Mouse (Mus musculus): ENCODE measurements around the gene Cops3.

Gene Cops3

DNA sequence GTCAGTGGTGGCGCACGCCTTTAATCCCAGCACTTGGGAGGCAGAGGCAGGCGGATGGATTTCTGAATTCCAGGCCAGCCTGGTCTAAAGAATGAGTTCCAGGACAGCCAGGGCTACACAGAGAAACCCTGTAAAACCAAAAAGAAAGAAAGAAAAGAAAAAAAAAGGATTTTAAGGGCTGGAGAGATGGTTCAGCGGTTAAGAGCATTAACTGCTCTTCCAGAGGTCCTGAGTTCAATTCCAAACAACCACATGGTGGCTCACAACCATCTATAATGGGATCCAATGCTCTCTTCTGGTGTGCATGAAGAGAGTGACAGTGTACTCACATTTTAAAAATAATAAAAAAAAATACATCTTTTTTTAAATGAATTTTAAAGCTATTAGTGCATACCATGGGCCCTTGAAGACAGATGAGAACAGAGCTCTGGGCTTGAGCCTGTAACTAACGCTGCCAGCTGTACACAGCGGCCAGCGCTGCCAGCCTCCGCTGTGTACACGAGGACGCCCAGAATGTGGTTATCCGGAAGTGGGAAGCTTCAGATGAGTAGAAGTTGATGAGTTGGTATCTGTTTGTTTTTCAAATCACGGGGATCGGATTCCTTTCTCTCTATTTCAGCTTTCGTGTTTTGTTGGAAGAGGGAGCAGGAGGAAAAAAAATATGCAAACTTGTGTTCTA lies 29.0 kb downstream of the Cops3 start:
- DNase-seq: no peak

GRCm38 (mm10) chr11:59809670-59810474 lies 29.8 kb downstream of the Cops3 start, which contains the start of gene Flcn:
TSS of gene Flcn (minus strand) at chr11:59810016.
- peak; percentile 90 for DNase-seq

GRCm38 (mm10) chr11:59809071-59809669 lies 30.5 kb downstream of the Cops3 start:
- no peak for DNase-seq

DNA sequence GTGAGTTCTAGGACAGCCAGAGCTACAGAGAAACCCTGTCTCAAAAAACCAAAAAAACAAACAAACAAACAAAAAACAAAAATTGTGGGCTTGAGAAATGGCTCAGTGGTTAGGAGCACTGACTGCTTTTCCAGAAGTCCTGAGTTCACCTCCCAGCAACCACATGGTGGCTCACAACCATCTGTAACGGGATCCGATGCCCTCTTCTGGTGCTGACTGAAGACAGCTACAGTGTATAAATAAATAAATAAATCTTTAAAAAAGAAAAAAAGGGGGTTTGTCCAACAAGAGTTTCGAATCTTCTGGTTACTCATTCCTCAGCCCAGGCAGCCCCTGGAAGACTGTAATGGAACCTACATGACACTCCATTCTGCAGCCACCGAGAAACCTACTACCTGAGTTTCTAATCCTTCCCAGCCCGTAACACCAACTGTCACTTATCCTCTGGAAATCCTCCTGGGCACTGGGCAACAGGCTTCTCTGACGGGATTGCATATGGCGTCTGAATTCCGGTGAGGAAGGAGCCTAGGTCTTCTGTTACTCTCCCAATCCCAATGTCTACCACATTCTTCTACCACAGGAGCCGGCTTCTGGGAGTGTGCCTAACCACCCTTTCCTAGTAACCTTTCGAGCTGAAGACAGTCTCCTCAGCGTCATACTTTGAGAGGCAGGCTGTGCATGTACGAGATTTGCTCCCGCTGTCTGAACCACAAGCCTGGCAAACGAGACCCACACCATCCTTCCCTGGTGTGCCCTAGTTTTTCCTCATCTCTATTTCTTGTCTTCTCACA lies 31.3 kb downstream of the Cops3 start:
- DNase-seq: no peak

- DNase-seq: peak; percentile 61
Measured at GRCm38 (mm10) chr11:59805656-59806055, 34.0 kb downstream of the Cops3 start.

DNA sequence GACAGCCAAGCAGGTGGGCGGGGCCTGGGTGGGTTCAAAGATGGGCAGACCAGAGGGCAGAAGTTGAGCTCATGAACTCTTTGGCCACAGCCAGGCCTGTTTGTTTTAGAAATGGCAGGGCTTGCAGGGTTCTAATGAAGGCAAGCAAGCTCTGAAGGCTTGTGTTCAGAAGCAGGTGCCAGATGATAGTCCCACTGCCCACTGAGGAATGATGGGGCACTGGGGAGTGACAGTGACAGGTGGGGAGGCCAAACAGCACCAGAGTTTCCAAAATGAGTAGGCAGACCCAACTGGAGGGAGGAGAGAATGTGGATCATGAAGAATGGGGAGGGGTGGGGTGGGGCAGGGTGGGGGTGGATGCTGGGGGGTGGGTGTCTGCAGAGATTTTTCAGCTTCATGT lies 34.4 kb downstream of the Cops3 start:
- DNase-seq: no peak

DNA sequence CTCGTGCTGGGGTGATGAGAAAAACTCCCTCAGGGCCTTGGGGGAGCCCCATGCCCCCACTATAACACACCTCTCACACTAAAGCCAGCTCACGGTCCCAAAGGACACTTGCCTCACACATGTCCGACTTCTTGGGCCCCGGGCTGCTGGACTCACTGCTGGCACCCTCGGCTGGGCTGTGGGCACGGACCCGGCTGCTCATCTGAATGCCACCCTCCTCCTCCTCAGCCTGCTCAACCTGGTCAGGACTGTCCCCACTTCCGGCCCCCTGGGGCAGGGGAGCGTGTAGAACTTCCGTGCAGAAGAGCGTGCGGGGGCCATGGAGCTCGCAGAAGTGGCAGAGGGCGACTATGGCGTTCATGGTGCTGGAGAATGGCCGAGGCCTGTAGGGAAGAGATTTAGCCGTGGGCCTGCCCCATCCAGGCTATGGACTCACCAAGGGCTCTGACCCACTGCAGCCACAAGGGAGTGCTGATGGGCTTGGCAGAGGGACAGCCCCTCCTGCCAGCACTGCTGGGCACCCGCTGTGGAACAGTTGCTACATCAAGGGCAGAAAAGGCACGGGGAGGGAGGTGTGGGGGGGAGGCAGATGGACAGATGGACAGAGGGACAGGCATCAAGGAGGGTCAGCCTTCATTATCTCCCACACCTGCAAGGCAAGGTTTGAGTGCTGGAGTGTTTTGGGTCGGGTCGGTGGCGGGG lies 35.1 kb downstream of the Cops3 start:
- DNase-seq: peak; percentile 87

DNA sequence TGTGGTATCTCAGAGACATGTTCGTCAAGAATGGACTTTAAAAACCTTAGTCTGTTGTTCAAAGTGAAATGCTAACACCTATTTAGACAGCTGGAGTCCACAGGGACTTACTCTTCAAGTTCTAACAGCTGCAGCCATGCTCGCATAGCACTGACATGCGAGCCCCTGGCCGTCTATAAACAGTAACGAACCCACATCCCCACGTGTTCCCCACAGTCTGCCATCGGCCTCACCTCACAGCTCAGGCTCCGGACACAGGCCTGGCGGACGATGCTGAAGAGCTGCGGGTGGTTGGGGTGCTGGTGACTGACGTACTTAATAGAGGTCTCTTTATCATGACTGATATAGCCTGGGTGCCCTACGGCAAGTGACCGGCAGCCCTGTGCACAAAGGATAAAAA lies 36.1 kb downstream of the Cops3 start:
- no peak for DNase-seq

DNA sequence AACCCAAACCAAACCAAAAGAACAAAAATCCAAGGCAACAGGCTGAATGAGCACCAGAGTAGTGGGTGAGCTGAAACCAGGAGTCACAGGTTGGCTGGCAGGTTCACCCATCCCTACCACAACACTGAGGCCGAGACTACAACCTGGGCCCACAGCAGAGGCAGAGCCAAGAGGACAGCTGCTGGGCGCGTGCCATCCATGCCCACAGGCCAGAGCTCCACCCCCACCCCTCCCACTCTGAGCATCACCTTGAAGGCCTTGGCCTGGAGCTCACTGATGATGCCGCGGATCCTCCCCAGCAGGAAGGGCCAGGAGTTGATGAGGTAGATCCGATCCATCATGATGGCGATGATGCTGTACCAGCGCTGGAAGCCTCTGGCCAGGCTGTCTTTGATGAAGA lies 37.8 kb downstream of the Cops3 start:
- DNase-seq: no peak

- DNase-seq: no peak
Measured at GRCm38 (mm10) chr11:59800412-59800811, 39.2 kb downstream of the Cops3 start.

DNA sequence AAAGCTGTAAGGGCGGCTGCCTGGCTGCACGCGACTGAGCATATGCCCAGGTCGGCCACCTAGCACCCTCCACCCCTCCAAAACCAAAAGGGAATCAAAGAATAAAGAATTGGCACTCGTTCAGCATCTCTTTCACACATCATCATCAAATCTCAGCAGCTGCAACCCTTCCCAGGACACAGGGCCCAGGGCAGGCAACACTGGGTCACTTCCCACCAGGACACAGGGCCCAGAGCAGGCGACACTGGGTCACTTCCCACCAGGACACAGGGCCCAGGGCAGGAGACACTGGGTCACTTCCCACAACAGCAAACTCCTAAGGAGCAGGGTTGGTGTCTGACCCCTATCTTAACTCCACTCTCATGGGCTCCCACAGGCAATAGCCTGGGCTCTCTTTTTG lies 46.2 kb downstream of the Cops3 start:
- no peak for DNase-seq

DNA sequence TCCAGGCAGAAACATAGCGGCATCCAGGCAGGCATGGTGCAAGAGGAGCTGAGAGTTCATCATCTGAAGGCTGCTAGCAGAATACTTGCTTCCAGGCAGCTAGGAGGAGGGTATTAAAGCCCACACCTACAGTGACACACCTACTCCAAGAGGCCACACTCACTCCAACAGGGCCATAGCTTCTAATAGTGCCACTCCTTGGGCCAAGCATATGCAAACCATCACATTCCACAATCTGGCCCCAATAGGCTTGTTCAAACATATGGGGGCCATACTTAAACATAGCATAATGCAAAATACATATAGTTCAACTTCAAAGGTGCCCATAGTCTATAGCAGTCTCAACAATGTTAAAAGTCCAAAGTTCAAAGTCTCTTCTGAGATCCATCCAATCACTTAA lies 50.3 kb downstream of the Cops3 start:
- no peak for DNase-seq

DNA sequence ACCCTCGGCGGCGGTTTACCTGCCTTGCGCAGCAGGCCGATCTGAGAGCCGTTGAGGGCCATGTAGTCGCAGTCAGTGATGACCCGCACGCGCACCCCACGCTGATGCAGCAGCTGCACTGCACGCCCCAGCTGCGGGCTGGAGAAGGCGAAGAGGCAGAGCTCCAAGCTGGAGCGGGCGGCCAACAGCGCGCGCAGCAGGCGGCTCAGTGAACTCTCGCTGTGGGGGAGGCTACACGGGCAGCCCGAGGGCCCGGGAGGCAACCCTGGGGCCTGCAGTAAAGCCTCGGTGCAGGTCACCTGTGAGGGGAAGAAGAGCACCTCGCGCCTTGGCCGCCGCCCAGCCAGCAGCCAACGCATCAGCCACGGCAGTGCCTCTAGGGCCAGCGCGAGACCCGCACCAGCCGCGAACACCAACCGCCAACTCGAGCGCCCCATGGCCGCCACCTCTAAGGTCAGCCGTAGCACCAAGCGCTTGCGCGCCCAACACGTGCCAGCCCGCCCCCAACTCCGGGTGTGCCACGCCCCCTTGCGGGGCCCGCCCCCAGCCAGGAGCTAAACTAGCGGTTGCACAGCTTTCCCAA lies 52.3 kb downstream of the Cops3 start, which contains the start of gene Pld6:
Gene Pld6, minus strand, starts transcription at position 447 of the 583 bp plus-strand sequence.
- no peak for DNase-seq

GRCm38 (mm10) chr11:59786444-59787198 lies 53.0 kb downstream of the Cops3 start:
- DNase-seq: no peak

DNA sequence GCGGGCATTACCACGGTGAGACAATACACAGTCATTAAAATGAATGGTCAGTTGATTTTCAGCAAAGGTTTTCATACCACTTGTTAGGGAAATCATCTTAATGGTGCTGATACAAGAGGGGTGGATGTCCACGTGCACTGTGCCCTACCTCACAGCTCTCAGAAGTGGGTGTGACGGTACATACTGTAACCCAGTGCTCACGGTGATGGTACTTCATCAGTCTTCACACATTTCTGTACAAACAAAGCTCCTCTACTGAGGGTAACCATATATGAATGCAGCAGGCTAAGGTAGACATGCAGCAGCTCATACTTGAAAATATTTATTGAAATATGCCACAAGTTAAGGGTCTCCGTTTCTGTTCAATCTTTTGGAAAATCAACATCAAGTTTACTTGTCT lies 56.0 kb downstream of the Cops3 start:
- DNase-seq: no peak

DNA sequence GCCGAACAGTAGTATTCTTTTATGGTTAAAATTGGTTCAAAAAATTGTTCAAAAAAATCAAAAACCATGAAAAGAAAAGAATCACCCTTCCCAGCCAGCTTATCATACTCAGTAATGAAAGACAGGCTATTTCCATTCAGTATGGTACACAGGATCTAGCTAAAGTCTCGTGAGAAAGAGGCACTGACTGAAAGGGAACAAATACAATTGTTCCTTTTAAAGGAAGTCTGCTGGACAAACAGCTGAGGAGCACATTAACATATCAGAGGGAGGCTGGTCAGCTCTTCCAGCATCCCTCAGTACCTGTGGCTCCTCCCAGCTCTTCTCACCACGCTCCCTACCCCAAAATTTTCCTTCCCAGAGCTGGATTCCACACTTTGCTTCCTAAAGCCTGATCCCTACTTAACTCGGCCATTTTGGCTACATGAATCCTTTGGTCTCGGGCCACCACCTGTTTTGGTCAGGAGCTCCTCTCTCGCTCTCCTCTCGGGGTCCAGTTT lies 57.5 kb downstream of the Cops3 start:
- no peak for DNase-seq

GRCm38 (mm10) chr11:59780241-59780640 lies 59.4 kb downstream of the Cops3 start:
- no peak for DNase-seq

DNA sequence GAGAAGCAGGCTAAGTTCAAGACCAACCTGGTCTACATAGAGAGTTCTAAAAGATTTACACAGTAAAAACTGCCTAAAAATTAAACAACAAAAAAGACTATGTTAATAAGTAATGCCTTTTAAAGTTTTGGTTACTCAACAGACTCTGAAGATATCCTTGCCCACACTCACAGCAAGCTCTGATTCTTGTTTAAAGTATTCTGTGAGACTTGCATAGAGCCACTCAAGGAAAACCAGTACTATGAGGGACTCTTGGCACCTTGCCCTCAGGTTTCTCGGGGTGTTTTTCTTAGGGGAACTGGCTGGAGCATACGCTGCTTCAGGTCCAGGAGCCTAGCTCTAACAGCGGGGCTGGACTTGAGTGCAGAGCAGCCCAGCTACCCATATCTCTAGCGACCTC lies 60.2 kb downstream of the Cops3 start:
- no peak for DNase-seq

GRCm38 (mm10) chr11:59778874-59779223 lies 60.8 kb downstream of the Cops3 start:
- DNase-seq: no peak

GRCm38 (mm10) chr11:59778181-59778873 lies 61.3 kb downstream of the Cops3 start:
- DNase-seq: peak; percentile 66

DNA sequence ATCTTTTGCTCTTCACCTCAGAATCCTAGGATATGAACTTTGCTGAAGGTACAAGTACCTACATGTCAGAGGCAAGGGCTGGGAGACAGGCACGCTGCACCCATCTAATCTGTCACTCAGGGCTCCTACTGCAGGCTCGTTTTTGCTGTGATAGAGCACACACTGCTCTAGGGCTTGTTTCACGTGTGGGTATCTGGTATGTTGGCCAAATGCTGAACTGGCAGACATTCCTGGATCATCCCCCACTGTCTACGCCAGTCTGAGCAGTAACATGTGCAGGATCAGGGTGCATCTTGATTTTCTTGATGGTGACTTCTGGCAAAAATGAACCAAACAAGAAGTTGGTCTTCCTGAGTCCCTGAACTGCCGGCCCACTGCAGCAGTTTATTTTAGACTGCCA lies 62.4 kb downstream of the Cops3 start:
- no peak for DNase-seq

Data from cerebellum, adult 9-11 months (tissue).